Mouse (Mus musculus) liver, postnatal 0 days (tissue): ENCODE measurements around the gene Tmem178.

ENCODE experiments used
- CTCF ChIP-seq: sonication (generic); IDR thresholded peaks from 2 replicates; pipeline ENCODE4 v1.5.1; 2016; ENCODE audit warnings: antibody characterized with exemption, low read depth
- EP300 ChIP-seq: IDR thresholded peaks from 2 replicates; pipeline ENCODE4 v1.6.1; 2016; ENCODE audit warnings: antibody characterized with exemption, low read depth, mild to moderate bottlenecking

- TF ChIP-seq CTCF (no peak), EP300 (no peak)
Measured at GRCm38 (mm10) chr17:80932716-80933115, 11.7 kb upstream of the Tmem178 start.
